Mouse (Mus musculus) right cerebral cortex, postnatal 14 days (tissue): ENCODE results near the gene Gm20458.
A peak's percentile ranks its signal among the peaks of the same experiment; 100 is the strongest.

Experiments used
- DNase-seq: peaks from one replicate; pipeline ENCODE4 v3.0.0; 2022

Gene Gm20458

GRCm38 (mm10) chr2:164453887-164454500, 6.8 kb upstream of the Gm20458 start:
- DNase-seq = no peak

DNA sequence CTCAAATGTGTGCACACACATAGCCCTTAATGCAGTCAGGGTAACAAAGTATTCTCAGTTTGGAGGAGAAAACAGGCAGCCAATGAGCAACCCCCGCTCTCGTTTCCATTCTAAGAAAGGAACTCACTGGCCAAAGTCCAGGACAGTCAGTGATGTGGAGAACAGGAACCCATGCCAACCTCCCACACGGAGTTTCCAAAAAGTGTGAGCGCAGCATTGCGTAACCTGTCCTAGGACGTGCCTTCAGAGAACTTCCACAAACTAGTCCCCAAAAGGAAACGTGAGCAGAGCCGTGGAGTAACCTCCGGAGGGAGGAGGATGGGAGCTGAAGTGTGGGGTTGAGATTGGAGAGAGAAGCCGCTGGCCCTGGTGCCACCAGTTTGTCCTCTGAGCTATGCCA, 5.9 kb upstream of the Gm20458 start:
- DNase-seq = peak; percentile 75

GRCm38 (mm10) chr2:164455421-164456190, 5.2 kb upstream of the Gm20458 start:
- no peak for DNase-seq

DNA sequence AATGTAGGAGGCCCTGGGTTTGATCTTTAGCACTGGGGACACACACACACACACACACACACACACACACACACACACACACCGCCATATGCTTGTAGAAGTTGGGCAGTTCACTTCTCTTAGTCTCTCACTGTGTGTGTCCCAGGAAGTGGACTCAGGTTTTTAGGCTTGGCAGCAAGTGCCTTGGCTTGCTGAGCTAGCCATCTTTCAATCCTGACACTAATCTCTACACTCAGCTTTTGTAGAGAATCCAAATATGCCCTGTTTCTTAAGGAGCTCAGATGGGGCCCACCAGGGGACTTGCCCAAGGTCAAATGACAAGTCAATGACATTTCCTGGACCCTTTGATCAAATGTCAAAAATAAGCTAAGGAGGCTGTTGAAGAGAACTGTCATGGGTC, 4.4 kb upstream of the Gm20458 start:
- DNase-seq = no peak

GRCm38 (mm10) chr2:164456864-164457300, 3.9 kb upstream of the Gm20458 start, which contains the start of gene Sys1:
Gene Sys1 (plus strand): TSS chr2:164456964.
- DNase-seq = no peak

GRCm38 (mm10) chr2:164457942-164458341, 2.8 kb upstream of the Gm20458 start:
- DNase-seq = no peak

- DNase-seq = no peak
Measured at GRCm38 (mm10) chr2:164458535-164458934, 2.2 kb upstream of the Gm20458 start.

DNA sequence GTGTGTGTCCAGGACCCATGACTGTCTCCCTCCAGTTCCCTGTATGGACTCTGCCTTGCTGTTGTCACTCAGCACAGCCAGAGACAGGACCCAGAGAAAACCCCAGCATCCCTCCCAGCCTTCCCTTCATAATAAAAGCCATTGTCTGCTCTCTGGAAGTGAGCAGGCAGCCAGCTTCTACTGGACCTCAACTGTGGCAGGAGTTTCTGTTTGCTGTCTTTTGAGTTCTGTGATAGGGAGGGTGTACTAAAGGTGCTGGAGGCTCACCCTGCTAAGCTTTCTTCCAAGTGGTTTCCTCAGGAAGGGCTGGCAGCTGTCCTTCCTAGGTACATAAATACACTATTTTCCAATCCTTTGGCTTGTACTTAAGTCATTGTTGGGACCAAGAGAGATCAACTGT, 4.4 kb downstream of the Gm20458 start:
- DNase-seq = no peak

DNA sequence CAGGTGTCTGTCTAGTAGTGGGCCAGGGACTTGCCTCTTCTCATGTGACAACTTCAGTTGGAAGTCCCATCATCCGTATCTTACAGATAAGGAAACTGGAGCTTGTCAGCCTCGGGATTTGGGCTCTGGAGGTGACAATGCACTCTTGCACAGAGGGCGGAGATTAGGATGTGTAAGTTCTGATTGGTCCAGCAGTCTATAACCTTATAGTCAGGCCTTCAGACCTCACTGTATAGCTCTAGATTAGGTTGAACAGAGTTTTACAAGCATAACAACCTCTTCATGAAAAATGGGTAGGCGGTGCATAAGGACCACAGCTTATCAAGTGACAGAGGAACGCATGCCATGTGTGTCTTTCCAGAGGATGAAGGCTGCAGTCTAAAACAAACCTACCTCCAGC, 6.0 kb downstream of the Gm20458 start:
- no peak for DNase-seq

DNA sequence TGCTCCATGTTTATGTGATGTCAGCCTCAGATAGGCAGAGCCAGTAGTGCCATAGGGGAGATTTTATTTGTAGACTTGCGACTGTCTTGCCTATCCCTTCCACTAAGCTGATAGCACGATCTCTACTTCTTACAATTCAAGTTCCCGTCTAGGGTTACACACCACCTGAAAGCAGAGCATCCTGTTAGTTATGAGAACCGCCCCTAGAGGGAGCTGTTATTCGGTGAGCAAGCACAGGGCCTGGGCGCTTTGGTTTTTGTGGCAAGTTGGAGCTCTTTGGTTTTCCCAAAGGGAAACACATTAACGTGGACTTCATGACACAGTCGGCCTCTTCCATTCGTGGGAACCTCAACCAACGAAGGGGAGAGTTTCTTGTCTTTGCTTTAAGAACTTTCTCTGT, 9.5 kb downstream of the Gm20458 start:
- DNase-seq = peak; percentile 56

- DNase-seq = no peak
Measured at GRCm38 (mm10) chr2:164473624-164474023, 12.9 kb downstream of the Gm20458 start, which contains the start of gene Trp53tg5. Gene Trp53tg5 (minus strand): TSS chr2:164473724.

- DNase-seq = peak; percentile 62
Measured at GRCm38 (mm10) chr2:164485681-164486257, 25.0 kb downstream of the Gm20458 start, which contains the start of gene Dbndd2. Gene Dbndd2 (plus strand): TSS chr2:164486106.

GRCm38 (mm10) chr2:164486258-164487114, 25.7 kb downstream of the Gm20458 start:
- DNase-seq = peak; percentile 83

DNA sequence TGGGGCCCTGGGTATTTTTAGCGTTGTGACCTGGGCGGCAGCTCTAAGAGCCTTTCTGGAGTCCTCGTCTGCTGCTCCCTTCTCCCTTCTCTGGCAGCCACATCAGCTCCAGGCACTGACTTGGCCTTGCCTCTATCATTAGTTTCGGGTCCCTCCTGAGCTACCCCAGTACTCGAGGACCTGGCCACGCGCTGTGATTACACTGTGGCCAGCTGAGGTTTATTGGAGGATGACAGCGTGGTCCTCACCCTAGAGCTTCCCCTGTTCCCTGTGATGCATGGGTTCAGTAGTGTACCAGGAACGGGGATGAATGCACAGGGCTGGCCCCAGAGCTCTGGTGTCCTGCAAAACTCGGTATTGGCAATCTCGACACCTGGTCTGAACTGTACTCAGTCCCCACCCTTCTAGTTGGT, 26.4 kb downstream of the Gm20458 start:
- no peak for DNase-seq

DNA sequence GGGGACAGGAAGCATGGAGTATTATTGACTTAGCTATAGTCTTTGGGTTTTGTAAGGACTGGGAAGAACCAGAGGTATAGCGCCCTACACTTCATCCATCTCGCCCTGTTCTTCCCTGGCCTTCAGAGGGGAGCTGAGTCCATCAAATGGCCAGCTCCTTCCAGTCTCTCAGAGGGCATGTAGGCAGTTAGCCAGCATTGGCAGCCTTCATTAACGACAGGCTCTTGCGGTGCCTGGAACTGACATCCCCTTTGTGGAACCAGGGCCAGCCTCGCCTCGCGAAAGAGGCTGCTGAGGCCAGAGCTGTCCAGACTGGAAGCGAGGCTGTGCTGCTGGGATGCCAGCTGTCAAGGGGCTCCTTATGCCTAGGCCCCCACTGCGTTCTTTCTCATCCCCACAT, 27.0 kb downstream of the Gm20458 start:
- peak; percentile 58 for DNase-seq

GRCm38 (mm10) chr2:164494126-164494525, 33.4 kb downstream of the Gm20458 start:
- no peak for DNase-seq

GRCm38 (mm10) chr2:164496331-164496730, 35.6 kb downstream of the Gm20458 start:
- DNase-seq = no peak

- DNase-seq = peak; percentile 87
Measured at GRCm38 (mm10) chr2:164496847-164497690, 36.3 kb downstream of the Gm20458 start, which contains the start of gene Pigt. Gene Pigt (plus strand): TSS chr2:164497520.

DNA sequence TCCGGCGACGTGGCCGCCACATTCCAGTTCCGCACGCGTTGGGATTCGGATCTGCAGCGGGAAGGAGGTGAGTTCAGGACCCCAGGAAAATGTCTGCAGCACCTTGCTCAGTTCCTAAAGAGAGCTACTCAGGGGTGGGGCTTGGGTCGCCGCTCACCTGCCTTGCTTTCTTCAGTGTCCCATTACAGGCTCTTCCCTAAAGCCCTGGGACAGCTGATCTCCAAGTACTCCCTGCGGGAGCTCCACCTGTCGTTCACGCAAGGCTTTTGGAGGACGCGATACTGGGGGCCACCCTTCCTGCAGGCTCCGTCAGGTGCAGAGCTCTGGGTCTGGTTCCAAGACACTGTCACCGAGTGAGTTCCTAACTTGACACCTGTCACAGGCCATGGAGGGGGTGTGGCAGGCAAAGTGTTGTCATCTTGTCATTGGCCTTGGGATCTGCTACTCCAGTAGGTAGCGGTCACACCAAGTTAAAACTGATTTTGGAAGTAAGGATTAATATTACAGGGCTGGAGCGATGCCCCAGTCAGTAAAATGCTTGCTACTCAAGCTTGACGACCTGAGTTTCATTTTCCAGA, 37.0 kb downstream of the Gm20458 start:
- DNase-seq = no peak

DNA sequence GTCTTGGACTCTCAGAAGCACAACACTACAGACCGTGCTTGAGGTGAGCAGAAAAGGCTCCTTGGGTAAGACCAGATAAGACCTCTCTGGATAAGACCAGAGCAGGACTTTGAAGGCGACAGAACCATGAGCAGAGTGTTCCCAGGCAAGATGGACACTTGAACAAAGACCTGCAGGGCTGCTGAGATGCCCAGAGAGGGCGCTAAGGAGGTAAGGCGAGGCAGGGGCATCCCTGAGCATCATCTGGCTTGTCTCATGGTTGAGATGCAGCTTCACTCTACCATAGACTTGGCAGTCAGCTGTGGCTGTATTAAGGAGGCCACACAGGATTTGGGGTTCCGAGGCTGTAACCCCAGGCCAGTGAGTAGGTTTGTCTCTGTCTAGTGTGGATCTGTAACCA, 38.5 kb downstream of the Gm20458 start:
- no peak for DNase-seq

- DNase-seq = no peak
Measured at GRCm38 (mm10) chr2:164500511-164500910, 39.7 kb downstream of the Gm20458 start.
